Mouse (Mus musculus) embryonic facial prominence, embryonic 12.5 days (tissue): ENCODE measurements around the gene Gm21028. TPM values are rescaled to one million over a fixed set of nuclear protein-coding genes. Genes with fewer than 3 reads are reported as not detected.
"Not testable (repeated sequence)": the region's sequence is repeated elsewhere in the genome, so short reads cannot be mapped to it uniquely, and the experiment has no call there.

ENCODE experiments used
- ATAC-seq: fragments of 200-750 bp; cut with Nextera tagmentation; 2 replicates; pipeline ENCODE4 v1.8.0; 2017; ENCODE audit not compliant: insufficient number of reproducible peaks, insufficient read depth, low FRiP score, low TSS enrichment
- H3K27ac ChIP-seq: fragments of 300-500 bp; sonication (generic); 2 replicates; pipeline ENCODE4 v1.5.1; 2016; ENCODE audit warnings: mild to moderate bottlenecking
- H3K27me3 ChIP-seq: fragments of 300-500 bp; sonication (generic); 2 replicates; pipeline ENCODE4 v1.6.1; 2016; ENCODE audit warnings: mild to moderate bottlenecking, moderate library complexity
- H3K36me3 ChIP-seq: fragments of 300-500 bp; sonication (generic); 2 replicates; pipeline ENCODE4 v1.6.1; 2016; ENCODE audit warnings: mild to moderate bottlenecking
- H3K4me1 ChIP-seq: fragments of 300-500 bp; sonication (generic); 2 replicates; pipeline ENCODE4 v1.6.1; 2016
- H3K4me2 ChIP-seq: fragments of 300-500 bp; sonication (generic); replicated peaks from 2 replicates; pipeline ENCODE4 v1.6.1; 2016; ENCODE audit warnings: mild to moderate bottlenecking, moderate library complexity
- H3K4me3 ChIP-seq: fragments of 300-500 bp; sonication (generic); 2 replicates; pipeline ENCODE4 v1.5.1; 2016; ENCODE audit warnings: mild to moderate bottlenecking
- H3K9ac ChIP-seq: fragments of 300-500 bp; sonication (generic); 2 replicates; pipeline ENCODE4 v1.6.1; 2016; ENCODE audit warnings: mild to moderate bottlenecking, moderate library complexity
- H3K9me3 ChIP-seq: fragments of 300-500 bp; sonication (generic); 2 replicates; pipeline ENCODE4 v1.6.1; 2016; ENCODE audit warnings: mild to moderate bottlenecking, moderate library complexity
- WGBS: fragments of 180-500 bp; shearing (Covaris S2); methylation state at CpG from one replicate; pipeline ENCODE4 v1.1.7; 2016; 5-methylcytosine and 5-hydroxymethylcytosine counted together
- microRNA-seq: library from miRNA; unstranded; fragments of <30 nt; microRNA quantifications from one replicate; pipeline ENCODE4, GENCODE M21; 2017
- polyA plus RNA-seq: library from polyadenylated mRNA; unstranded; fragments of >200 nt; fragmentation: Nextera tagmentation; extraction: Ambion mirVana; gene quantifications from 2 replicates; pipeline ENCODE4 v1.2.1, GENCODE M21; 2016

The Gm21028 gene
- not detected in 2 replicates for polyA plus RNA-seq

DNA sequence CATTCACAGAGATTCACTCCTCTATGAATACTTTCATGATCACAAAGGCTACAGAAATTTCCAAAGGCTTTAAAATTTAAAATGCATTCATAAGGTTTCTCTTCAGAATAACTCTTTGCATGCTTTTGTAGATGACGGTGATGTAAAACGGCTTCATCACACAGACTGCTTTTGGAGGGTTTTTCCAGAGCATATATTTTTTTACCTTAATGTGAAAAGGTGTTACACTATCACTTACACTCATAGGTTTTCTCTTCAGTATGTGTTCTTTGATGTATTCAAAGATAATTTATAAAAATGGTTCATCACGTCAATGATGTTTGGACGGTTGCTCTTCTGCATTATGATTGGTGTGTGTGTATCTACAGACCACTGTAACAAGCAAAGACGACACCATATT, at the start of gene Gm21028:
TSS of gene Gm21028 (minus strand) at position 101 of the 400 bp plus-strand sequence.
- Histone ChIP-seq H3K36me3 (peaks cover 8% of the 10 kb centered on the region; the same call in 1 of the 2 replicates), H3K27ac (no peak within 1 kb of the TSS), H3K9ac (no peak within 1 kb of the TSS), H3K27me3 (no peaks in the 10 kb centered on the region), H3K9me3 (peaks cover 33% of the 10 kb centered on the region), H3K4me2 (no peak within 1 kb of the TSS), H3K4me1 (no peaks in the 10 kb centered on the region), H3K4me3 (no peak within 1 kb of the TSS)
- WGBS = 93% methylated on average over 5 of the region's 5 CpGs
- no peak for ATAC-seq

GRCm38 (mm10) chr7:42595666-42596065, 17.3 kb upstream of the Gm21028 start:
- H3K9ac ChIP-seq, H3K27me3 ChIP-seq, H3K4me2 ChIP-seq, H3K36me3 ChIP-seq, H3K27ac ChIP-seq, H3K4me3 ChIP-seq, ATAC-seq, H3K4me1 ChIP-seq: not testable (repeated sequence)
- H3K9me3 ChIP-seq = peaks cover 31% of the 10 kb centered on the region

- peaks cover 31% of the 10 kb centered on the region for H3K9me3 ChIP-seq
Measured at GRCm38 (mm10) chr7:42592413-42592812, 14.0 kb upstream of the Gm21028 start, which contains the start of gene Zfp977. Zfp977 (minus strand) TSS chr7:42592547.

DNA sequence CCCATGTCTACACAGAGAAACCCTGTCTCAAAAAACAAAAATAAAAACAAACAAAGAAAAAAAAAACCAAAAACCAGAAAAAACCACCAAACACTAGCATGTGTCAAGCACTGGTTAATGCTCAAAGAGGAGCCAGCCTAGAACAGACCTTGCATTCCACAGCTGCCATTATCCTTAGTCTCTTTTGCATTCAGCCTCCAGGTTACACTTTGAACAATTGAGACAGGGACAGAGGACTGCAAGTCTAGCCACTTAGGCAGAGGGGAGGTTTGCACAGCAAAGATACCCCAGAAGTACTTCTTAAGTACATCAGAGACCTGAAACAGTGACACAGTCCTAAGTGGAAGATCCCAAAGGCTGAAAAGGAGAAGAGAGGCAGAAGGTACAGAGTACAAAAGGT, 12.9 kb upstream of the Gm21028 start:
- not testable (repeated sequence) for H3K4me1 ChIP-seq, H3K36me3 ChIP-seq, H3K27me3 ChIP-seq, H3K9ac ChIP-seq, H3K27ac ChIP-seq, H3K4me3 ChIP-seq, H3K4me2 ChIP-seq, ATAC-seq
- H3K9me3 ChIP-seq = peaks cover 26% of the 10 kb centered on the region

More at GRCm38 (mm10) chr7:42592413-42592812, 14.0 kb upstream of the Gm21028 start, which contains the start of gene Zfp977:
- not testable (repeated sequence) for H3K27ac ChIP-seq, H3K4me3 ChIP-seq, ATAC-seq, H3K9ac ChIP-seq, H3K36me3 ChIP-seq, H3K4me1 ChIP-seq, H3K4me2 ChIP-seq, H3K27me3 ChIP-seq
- WGBS = 91% methylated on average over 11 of the region's 11 CpGs

- H3K4me3 ChIP-seq = no peak overlapping the region
- ATAC-seq = no peak
- H3K4me2 ChIP-seq = no peak overlapping the region
- no peak overlapping the region for H3K9ac ChIP-seq
- H3K27me3 ChIP-seq = no peaks in the 10 kb centered on the region
- peaks cover 9% of the 10 kb centered on the region for H3K9me3 ChIP-seq
- WGBS = 77% methylated on average over 3 of the region's 3 CpGs
- H3K27ac ChIP-seq = no peak overlapping the region
- H3K4me1 ChIP-seq = no peaks in the 10 kb centered on the region
- no peaks in the 10 kb centered on the region for H3K36me3 ChIP-seq
Measured at GRCm38 (mm10) chr7:42551766-42552165, 26.6 kb downstream of the Gm21028 start.

Small RNA genes lying within 50 kb of the gene (microRNA-seq; reads per million reads assigned to microRNA genes)
- gene Gm24938 = not detected

Other genes starting within 250 kb of the Gm21028 start
- not detected in 2 replicates for gene 4933421I07Rik, start 130.5 kb downstream of the Gm21028 start, polyA plus RNA-seq
- gene Zfp141, start 72.8 kb downstream of the Gm21028 start, polyA plus RNA-seq = 14.5 and 15.9 TPM in 2 replicates
- 1.7 and 1.8 TPM in 2 replicates for gene Zfp977, start 14.0 kb upstream of the Gm21028 start, polyA plus RNA-seq
- 4.4 TPM in 2 replicates for gene Zfp976, start 64.0 kb upstream of the Gm21028 start, polyA plus RNA-seq
- 8.7 and 9.8 TPM in 2 replicates for gene Zfp975, start 114.2 kb upstream of the Gm21028 start, polyA plus RNA-seq
- not detected in 2 replicates for gene Gm17067, start 148.4 kb upstream of the Gm21028 start, polyA plus RNA-seq
- gene Vmn2r62, start 214.9 kb upstream of the Gm21028 start, polyA plus RNA-seq = not detected in 2 replicates